Mouse (Mus musculus): Measurements from ENCODE around the gene Mettl7a1. TPM values are rescaled to one million over a fixed set of nuclear protein-coding genes. Genes with fewer than 3 reads are reported as not detected.
"Not testable (repeated sequence)": the region's sequence is repeated elsewhere in the genome, so short reads cannot be mapped to it uniquely, and the experiment has no call there.

The Mettl7a1 gene
- total RNA-seq, 1 experiment, result 11.6 TPM

DNA sequence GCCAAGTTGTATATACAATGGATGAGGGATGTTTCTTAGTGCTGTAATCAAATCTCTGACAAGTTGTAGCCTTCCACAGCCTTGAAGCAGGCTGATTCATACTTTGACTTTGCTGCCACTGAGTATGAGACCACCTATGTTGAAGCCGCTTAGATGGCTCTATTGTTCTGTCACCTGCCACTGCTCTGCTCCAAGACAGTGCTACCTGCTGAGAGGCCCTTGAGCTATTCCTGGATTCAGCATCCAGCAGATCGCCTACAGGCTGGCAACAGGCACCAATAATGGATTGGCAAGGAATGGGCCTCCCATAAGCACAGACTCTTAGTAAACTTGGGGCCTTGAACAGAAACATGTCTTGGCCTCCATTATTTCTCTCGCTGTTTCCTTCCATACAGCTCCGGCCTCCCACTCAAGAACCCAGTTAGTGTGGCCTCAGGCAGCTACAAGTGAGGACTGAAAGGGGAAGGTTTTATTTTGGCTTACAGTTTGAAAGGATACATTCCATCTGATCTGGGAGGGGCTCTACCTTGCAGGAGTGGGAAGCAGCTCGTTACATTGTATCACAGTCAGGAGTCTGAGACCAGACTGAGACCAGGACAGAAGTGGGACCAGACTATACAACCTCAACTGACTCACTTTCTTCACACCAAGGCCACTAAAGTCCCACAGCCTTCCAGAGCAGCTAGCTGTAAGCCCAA, 10.7 kb downstream of the Mettl7a1 start:
- Histone ChIP-seq H3K36me3 (ENCODE audit: control insufficient read depth, insufficient read depth, low read length, poor library complexity, severe bottlenecking) (no peaks in the 10 kb centered on the region), H3K4me1 (ENCODE audit: control insufficient read depth in 2 of 2, insufficient read depth in 2 of 2, low read length in 2 of 2, poor library complexity in 1 of 2) (peaks cover 0 to 2% of the 10 kb centered on the region in 2 experiments; a peak in 1 of 4 replicates), H3K9me3 (ENCODE audit: control insufficient read depth, insufficient read depth, low read depth, low read length) (no peaks in the 10 kb centered on the region), H3K9ac (ENCODE audit: insufficient read depth, low read depth, low read length, poor library complexity, severe bottlenecking) (no peak overlapping the region), H3K4me3 (ENCODE audit: insufficient read depth in 1 of 2, low read depth in 1 of 2, low read length in 2 of 2, poor library complexity in 1 of 2, severe bottlenecking in 1 of 2) (no peak overlapping the region), H3K27ac (ENCODE audit: insufficient read depth, low read depth, low read length, poor library complexity, severe bottlenecking) (peak overlapping the region; percentile 44; the same call in 1 of the 2 replicates)
- TF ChIP-seq CHD2 (IDR thresholded peaks at IDR 0.05; ENCODE audit: low read depth, low read length) (no peak), MAFK (IDR thresholded peaks at IDR 0.05; ENCODE audit: insufficient read depth, low read depth, low read length) (no peak), ZC3H11A (IDR thresholded peaks at IDR 0.05; ENCODE audit: borderline replicate concordance, low read depth, low read length) (no peak), ZNF384 (IDR thresholded peaks at IDR 0.05; ENCODE audit: low read depth, low read length) (no peak), HCFC1 (IDR thresholded peaks at IDR 0.05; ENCODE audit: borderline replicate concordance, insufficient read depth, low read length) (no peak)
- no peak for DNase-seq (ENCODE audit: low read depth, low spot score)
- in situ Hi-C loops (cut with MboI; ENCODE audit: low sequenced_read_pairs in 2 of 2, unreplicated experiment in 2 of 2), result loop anchor here (5.0 kb wide), 1 partner anchor 43 kb away; no protein-coding TSS in a partner anchor

DNA sequence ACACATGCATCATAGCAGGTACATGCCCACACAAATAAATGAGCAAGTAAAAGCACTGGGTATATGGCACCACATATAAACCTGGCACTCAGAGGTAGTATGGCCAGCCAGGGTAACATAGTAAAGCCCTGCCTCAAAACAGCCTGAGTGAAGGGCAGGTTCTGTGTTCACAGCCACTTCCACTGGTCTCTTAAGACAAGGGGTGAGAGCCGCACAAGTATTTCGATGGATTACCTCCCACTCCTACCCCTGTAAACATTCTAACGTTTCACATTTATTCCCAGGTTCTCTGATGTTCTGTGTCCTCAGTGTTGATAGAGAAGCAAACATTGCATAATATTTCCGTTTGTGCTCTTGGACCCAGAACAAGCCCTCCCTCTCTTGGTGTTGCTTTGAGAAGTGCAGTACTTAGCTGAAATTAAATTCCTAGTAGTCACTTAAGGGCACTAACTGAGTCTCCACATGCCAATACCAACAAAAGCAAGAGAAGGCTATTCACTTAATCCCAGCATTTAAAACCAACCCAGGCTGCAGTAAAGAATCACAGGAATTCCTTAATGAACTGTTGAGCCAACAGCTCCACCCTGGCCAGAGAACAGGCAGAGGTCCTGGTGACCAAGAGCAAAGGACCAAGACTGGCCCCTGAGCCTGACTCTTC, 14.2 kb downstream of the Mettl7a1 start:
- in situ Hi-C loops (cut with MboI; ENCODE audit: low sequenced_read_pairs in 2 of 2, unreplicated experiment in 2 of 2); H3K4me3 ChIP-seq (ENCODE audit: insufficient read depth in 1 of 2, low read depth in 1 of 2, low read length in 2 of 2, poor library complexity in 1 of 2, severe bottlenecking in 1 of 2); H3K36me3 ChIP-seq (ENCODE audit: control insufficient read depth, insufficient read depth, low read length, poor library complexity, severe bottlenecking); H3K27ac ChIP-seq (ENCODE audit: insufficient read depth, low read depth, low read length, poor library complexity, severe bottlenecking); DNase-seq (ENCODE audit: low read depth, low spot score); H3K4me1 ChIP-seq (ENCODE audit: control insufficient read depth in 2 of 2, insufficient read depth in 2 of 2, low read length in 2 of 2, poor library complexity in 1 of 2); H3K9me3 ChIP-seq (ENCODE audit: control insufficient read depth, insufficient read depth, low read depth, low read length); H3K9ac ChIP-seq (ENCODE audit: insufficient read depth, low read depth, low read length, poor library complexity, severe bottlenecking): not testable (repeated sequence)

DNA sequence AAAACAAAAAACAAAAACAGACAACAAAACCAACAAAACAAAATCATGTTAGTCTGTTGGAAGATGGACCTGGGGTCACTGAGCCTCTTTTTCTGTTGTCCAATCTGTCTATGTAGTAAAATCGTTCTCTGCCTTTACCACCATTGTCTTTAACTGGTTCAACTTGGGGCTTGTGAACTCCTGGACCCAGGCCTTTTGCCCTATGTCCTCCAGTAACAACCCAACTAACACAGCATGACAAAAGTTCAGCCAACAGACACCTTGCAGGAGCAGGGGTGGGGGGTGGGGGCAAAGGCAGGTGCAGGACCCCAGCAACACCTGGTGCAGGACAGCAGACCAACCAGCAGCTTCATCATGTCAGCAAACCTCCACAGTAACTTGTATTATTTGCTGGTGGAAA, 15.9 kb downstream of the Mettl7a1 start:
- H3K4me1 ChIP-seq (ENCODE audit: control insufficient read depth in 2 of 2, insufficient read depth in 2 of 2, low read length in 2 of 2, poor library complexity in 1 of 2), result peaks cover 0 to 9% of the 10 kb centered on the region in 2 experiments; a peak in 2 of 4 replicates
- no peaks in the 10 kb centered on the region for H3K9me3 ChIP-seq (ENCODE audit: control insufficient read depth, insufficient read depth, low read depth, low read length)
- H3K4me3 ChIP-seq (ENCODE audit: insufficient read depth in 1 of 2, low read depth in 1 of 2, low read length in 2 of 2, poor library complexity in 1 of 2, severe bottlenecking in 1 of 2), result no peak overlapping the region
- in situ Hi-C loops (cut with MboI; ENCODE audit: low sequenced_read_pairs in 2 of 2, unreplicated experiment in 2 of 2), result no loop called here
- H3K27ac ChIP-seq (ENCODE audit: insufficient read depth, low read depth, low read length, poor library complexity, severe bottlenecking), result no peak overlapping the region
- TF ChIP-seq CHD2 (IDR thresholded peaks at IDR 0.05; ENCODE audit: low read depth, low read length) (no peak), MAFK (IDR thresholded peaks at IDR 0.05; ENCODE audit: insufficient read depth, low read depth, low read length) (no peak), ZNF384 (IDR thresholded peaks at IDR 0.05; ENCODE audit: low read depth, low read length) (no peak), ZC3H11A (IDR thresholded peaks at IDR 0.05; ENCODE audit: borderline replicate concordance, low read depth, low read length) (no peak), HCFC1 (IDR thresholded peaks at IDR 0.05; ENCODE audit: borderline replicate concordance, insufficient read depth, low read length) (no peak)
- no peaks in the 10 kb centered on the region for H3K36me3 ChIP-seq (ENCODE audit: control insufficient read depth, insufficient read depth, low read length, poor library complexity, severe bottlenecking)
- no peak overlapping the region for H3K9ac ChIP-seq (ENCODE audit: insufficient read depth, low read depth, low read length, poor library complexity, severe bottlenecking)
- DNase-seq (ENCODE audit: low read depth, low spot score), result no peak

DNA sequence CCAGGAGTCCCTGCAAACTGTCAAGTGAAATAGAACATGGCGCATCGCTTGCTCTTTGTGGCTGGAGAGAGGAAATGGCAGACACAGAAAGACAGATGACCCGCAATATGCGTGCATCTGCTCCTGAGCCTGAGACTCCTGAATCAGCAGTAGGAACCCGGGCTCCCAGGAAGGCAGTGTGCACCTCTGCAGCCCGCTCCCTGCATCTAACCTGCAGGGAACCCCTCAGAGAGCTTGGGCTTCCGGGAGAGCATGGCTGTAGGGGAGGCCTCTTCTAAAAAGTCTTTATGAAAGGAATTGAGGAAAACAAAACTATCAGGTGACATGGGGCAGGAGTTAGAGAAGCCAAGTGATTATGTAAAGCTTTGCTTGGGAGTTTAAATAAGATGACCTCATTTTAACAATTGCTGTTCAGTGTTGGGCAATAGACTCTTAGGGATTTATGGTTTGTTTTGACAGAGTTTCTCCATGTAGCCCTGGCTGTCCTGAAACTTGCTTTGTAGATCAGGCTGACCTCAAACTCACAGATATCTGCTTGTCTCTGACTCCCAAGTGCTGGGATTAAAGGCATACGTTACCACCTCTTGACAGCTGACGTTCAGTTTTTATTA, 16.5 kb downstream of the Mettl7a1 start:
- in situ Hi-C loops (cut with MboI; ENCODE audit: low sequenced_read_pairs in 2 of 2, unreplicated experiment in 2 of 2), result no loop called here
- H3K4me3 ChIP-seq (ENCODE audit: insufficient read depth in 1 of 2, low read depth in 1 of 2, low read length in 2 of 2, poor library complexity in 1 of 2, severe bottlenecking in 1 of 2), result no peak overlapping the region
- no peak for DNase-seq (ENCODE audit: low read depth, low spot score)
- H3K9me3 ChIP-seq (ENCODE audit: control insufficient read depth, insufficient read depth, low read depth, low read length), result no peaks in the 10 kb centered on the region
- TF ChIP-seq MAFK (IDR thresholded peaks at IDR 0.05; ENCODE audit: insufficient read depth, low read depth, low read length) (no peak), ZC3H11A (IDR thresholded peaks at IDR 0.05; ENCODE audit: borderline replicate concordance, low read depth, low read length) (no peak), HCFC1 (IDR thresholded peaks at IDR 0.05; ENCODE audit: borderline replicate concordance, insufficient read depth, low read length) (no peak), CHD2 (IDR thresholded peaks at IDR 0.05; ENCODE audit: low read depth, low read length) (no peak), ZNF384 (IDR thresholded peaks at IDR 0.05; ENCODE audit: low read depth, low read length) (no peak)
- no peak overlapping the region; the same call in 1 of the 2 replicates for H3K27ac ChIP-seq (ENCODE audit: insufficient read depth, low read depth, low read length, poor library complexity, severe bottlenecking)
- H3K4me1 ChIP-seq (ENCODE audit: control insufficient read depth in 2 of 2, insufficient read depth in 2 of 2, low read length in 2 of 2, poor library complexity in 1 of 2), result peaks cover 0 to 9% of the 10 kb centered on the region in 2 experiments; a peak in 2 of 4 replicates
- H3K36me3 ChIP-seq (ENCODE audit: control insufficient read depth, insufficient read depth, low read length, poor library complexity, severe bottlenecking), result no peaks in the 10 kb centered on the region
- H3K9ac ChIP-seq (ENCODE audit: insufficient read depth, low read depth, low read length, poor library complexity, severe bottlenecking), result no peak overlapping the region
